Comparison of ENCODE assay signal across 29 mouse cellular contexts in genomic region chr2:122217075-122217474, GRCm38 (mm10). TPM values are rescaled to one million over a fixed set of nuclear protein-coding genes. Genes with fewer than 3 reads are reported as not detected.
A peak's percentile ranks its signal among the peaks of the same experiment; 100 is the strongest.
DNase-seq lines count a peak whose midpoint lies in the region; ATAC-seq and TF ChIP-seq lines count a peak whose summit lies in the region.
"Not testable (repeated sequence)": the region's sequence is repeated elsewhere in the genome, so short reads cannot be mapped to it uniquely, and the experiment has no call there.
"Had no signal": no experiment of that assay in that cellular context is flagged by ENCODE, and none has a peak within 500 bp of the region (broad histone marks: within the 10 kb centered on the region; RNA-seq: fewer than 3 reads in every experiment).

No protein-coding gene starts in this region.

- not testable (repeated sequence) for H3K36me3 ChIP-seq in ES-Bruce4 (ENCODE audit: control insufficient read depth, insufficient read depth, low read length, poor library complexity, severe bottlenecking); intestine, embryonic 16.5 days (ENCODE audit: control insufficient read depth, insufficient read depth, low read length); liver, embryonic 11.5 days (ENCODE audit: control insufficient read depth, insufficient read depth, low read length); liver, embryonic 14.5 days (replicated peaks; ENCODE audit: control insufficient read depth, insufficient read depth, low read depth); liver, postnatal 0 days (replicated peaks; ENCODE audit: insufficient read depth, low read length)

- H3K27me3 ChIP-seq in ES-Bruce4 (ENCODE audit: control insufficient read depth, insufficient read depth, low read length, poor library complexity, severe bottlenecking); intestine, embryonic 16.5 days (replicated peaks; ENCODE audit: control insufficient read depth, insufficient read depth, low read length); liver, embryonic 11.5 days (replicated peaks; ENCODE audit: control insufficient read depth, insufficient read depth, low read length); liver, embryonic 14.5 days (ENCODE audit: control insufficient read depth, insufficient read depth, low read length); liver, postnatal 0 days (ENCODE audit: insufficient read depth, low read length): not testable (repeated sequence)

- not testable (repeated sequence) for TF ChIP-seq CTCF in ES-Bruce4 (IDR thresholded peaks at IDR 0.05; ENCODE audit: low read depth, low read length); liver, embryonic 14.5 days (IDR thresholded peaks at IDR 0.05; ENCODE audit: low read depth); liver, postnatal 0 days (IDR thresholded peaks at IDR 0.05; ENCODE audit: low read depth)

- peak; percentile 74 for ATAC-seq in erythroblast, adult 5-6 weeks (replicated peaks; ENCODE audit: low FRiP score, poor library complexity, severe bottlenecking)
- ATAC-seq in intestine, embryonic 16.5 days = peak; percentile 47; the same call in 1 of the 2 replicates
- peak; percentile 89 for ATAC-seq in liver, embryonic 11.5 days (replicated peaks; ENCODE audit: low FRiP score)
- ATAC-seq in liver, embryonic 14.5 days (ENCODE audit: insufficient read depth) = peak; percentile 89
- peak; percentile 79 for ATAC-seq in liver, postnatal 0 days

- TF ChIP-seq EP300 in ES-Bruce4 (IDR thresholded peaks at IDR 0.05; ENCODE audit: insufficient read depth, low read depth, low read length) = not testable (repeated sequence)
- TF ChIP-seq EP300 in liver, embryonic 14.5 days (IDR thresholded peaks at IDR 0.05; ENCODE audit: low read depth) = peak; percentile 86
- peak; percentile 84 for TF ChIP-seq EP300 in liver, postnatal 0 days (IDR thresholded peaks at IDR 0.05; ENCODE audit: low read depth)

- 78% methylated on average over 4 of the region's 4 CpGs for WGBS in intestine, embryonic 16.5 days
- WGBS in liver, embryonic 11.5 days = 48% methylated on average over 4 of the region's 4 CpGs
- 29% methylated on average over 4 of the region's 4 CpGs for WGBS in liver, embryonic 14.5 days (ENCODE audit: insufficient replicate concordance)
- WGBS in liver, postnatal 0 days (ENCODE audit: insufficient replicate concordance) = 64% methylated on average over 4 of the region's 4 CpGs

- H3K4me2 ChIP-seq in intestine, embryonic 16.5 days (ENCODE audit: low read depth, low read length); liver, embryonic 11.5 days; liver, embryonic 14.5 days (ENCODE audit: low read depth); liver, postnatal 0 days (ENCODE audit: low read depth, low read length): not testable (repeated sequence)

- TF ChIP-seq POLR2A in ES-Bruce4 (IDR thresholded peaks at IDR 0.05; ENCODE audit: insufficient read depth, low read length) = not testable (repeated sequence)

- H3K27ac ChIP-seq in ES-Bruce4 (ENCODE audit: insufficient read depth, low read length) = peak overlapping the region; percentile 71
- not testable (repeated sequence) for H3K27ac ChIP-seq in intestine, embryonic 16.5 days (ENCODE audit: low read length); liver, embryonic 14.5 days; liver, postnatal 0 days (ENCODE audit: low read depth)
- 0 out of 2 replicates have a peak overlapping the region, but pooled peaks have one; percentile 13 for H3K27ac ChIP-seq in liver, embryonic 11.5 days (ENCODE audit: low read depth, low read length)

- not testable (repeated sequence) for DNase-seq in liver, embryonic 11.5 days (ENCODE audit: low spot score); liver, embryonic 14.5 days (ENCODE audit: low read depth in 3 of 3, low spot score in 3 of 3); liver, postnatal 0 days

- peaks cover 11% of the 10 kb centered on the region; the same call in 1 of the 2 replicates for H3K9me3 ChIP-seq in ES-Bruce4 (replicated peaks; ENCODE audit: control insufficient read depth, insufficient read depth, low read length, poor library complexity, severe bottlenecking)
- H3K9me3 ChIP-seq in intestine, embryonic 16.5 days (ENCODE audit: control insufficient read depth, low read length); liver, embryonic 11.5 days (ENCODE audit: control insufficient read depth, low read length); liver, embryonic 14.5 days (ENCODE audit: control insufficient read depth, low read length); liver, postnatal 0 days (ENCODE audit: low read length): not testable (repeated sequence)

- H3K4me3 ChIP-seq in ES-Bruce4 (ENCODE audit: low read depth, low read length); intestine, embryonic 16.5 days (ENCODE audit: low read length); liver, embryonic 11.5 days (ENCODE audit: low read depth, low read length); liver, embryonic 14.5 days (ENCODE audit: insufficient read depth in 1 of 2, low read depth in 2 of 2, low read length in 2 of 2); liver, postnatal 0 days (ENCODE audit: low read depth, low read length): not testable (repeated sequence)

- not testable (repeated sequence) for H3K4me1 ChIP-seq in ES-Bruce4 (ENCODE audit: control insufficient read depth, insufficient read depth, low read length); intestine, embryonic 16.5 days (ENCODE audit: control insufficient read depth, insufficient read depth, low read length); liver, embryonic 11.5 days (replicated peaks; ENCODE audit: control insufficient read depth, insufficient read depth, low read length); liver, postnatal 0 days (ENCODE audit: insufficient read depth)
- peaks cover 20 to 22% of the 10 kb centered on the region in 2 experiments for H3K4me1 ChIP-seq in liver, embryonic 14.5 days (replicated peaks; ENCODE audit: control insufficient read depth in 2 of 2, insufficient read depth in 2 of 2, low read length in 1 of 2)

- H3K9ac ChIP-seq in ES-Bruce4 (ENCODE audit: low read depth, poor library complexity, severe bottlenecking); intestine, embryonic 16.5 days (ENCODE audit: low read depth, low read length); liver, embryonic 11.5 days (ENCODE audit: low read depth, low read length); liver, embryonic 14.5 days (replicated peaks); liver, postnatal 0 days (replicated peaks): not testable (repeated sequence)

RNA-seq across cellular contexts. Expression of gene Sord, which starts 17.5 kb away (rescaled TPM):
- polyA plus RNA-seq in ES-Bruce4 (2011; ENCODE audit: insufficient read depth, insufficient read length, low read depth, missing spikeins) = 30.0 and 30.5 TPM in 2 replicates
- 14.6 and 18.8 TPM in 2 replicates for total RNA-seq in erythroblast, adult 5-6 weeks (2015; ENCODE audit: low replicate concordance)
- total RNA-seq in erythroblast, adult 5-6 weeks (2017; ENCODE audit: low replicate concordance) = 15.3 and 18.7 TPM in 2 replicates
- 90.2 and 104 TPM in 2 replicates for polyA plus RNA-seq in intestine, embryonic 16.5 days (2015; fragmentation: Nextera tagmentation; extraction: Ambion mirVana)
- 172 and 180 TPM in 2 replicates for polyA plus RNA-seq in liver, embryonic 11.5 days (2014; fragmentation: Nextera tagmentation; extraction: Ambion mirVana)
- 47.6 and 68.4 TPM in 2 replicates for polyA plus RNA-seq in liver, embryonic 14.5 days (2012; rRNA removed)
- 146 and 160 TPM in 2 replicates for polyA plus RNA-seq in liver, embryonic 14.5 days (2014; fragmentation: Nextera tagmentation; extraction: Ambion mirVana)
- polyA plus RNA-seq in liver, postnatal 0 days (2015; fragmentation: Nextera tagmentation; extraction: Ambion mirVana) = 294 and 325 TPM in 2 replicates

RNA-seq across cellular contexts. Expression of gene Terb2, which starts 31.0 kb away (rescaled TPM):
- polyA plus RNA-seq in ES-Bruce4 (2011; ENCODE audit: insufficient read depth, insufficient read length, low read depth, missing spikeins) = 0.43 and 0.60 TPM in 2 replicates
- not detected in 2 replicates for total RNA-seq in erythroblast, adult 5-6 weeks (2015; ENCODE audit: low replicate concordance)
- total RNA-seq in erythroblast, adult 5-6 weeks (2017; ENCODE audit: low replicate concordance) = not detected in 2 replicates
- polyA plus RNA-seq in intestine, embryonic 16.5 days (2015; fragmentation: Nextera tagmentation; extraction: Ambion mirVana) = not detected in 2 replicates
- polyA plus RNA-seq in liver, embryonic 11.5 days (2014; fragmentation: Nextera tagmentation; extraction: Ambion mirVana) = not detected in 2 replicates
- not detected in 2 replicates for polyA plus RNA-seq in liver, embryonic 14.5 days (2012; rRNA removed)
- not detected in 2 replicates for polyA plus RNA-seq in liver, embryonic 14.5 days (2014; fragmentation: Nextera tagmentation; extraction: Ambion mirVana)
- not detected in 2 replicates for polyA plus RNA-seq in liver, postnatal 0 days (2015; fragmentation: Nextera tagmentation; extraction: Ambion mirVana)
- total RNA-seq: adrenal gland, adult 2 months; adrenal gland, postnatal 14 days; adrenal gland, postnatal 4 days; forebrain, postnatal 0 days; G1E; gastrocnemius, adult 2 months; gastrocnemius, postnatal 14 days; gastrocnemius, postnatal 4 days; heart, adult 8-10 months; heart, postnatal 25 days; hematopoietic stem cell, adult 5-6 weeks had no signal
- polyA plus RNA-seq: adrenal gland, adult 2 months; cerebellum, adult 2 months; cortical plate, adult 2 months; embryonic facial prominence, embryonic 10.5 days; embryonic facial prominence, embryonic 13.5 days; forebrain, embryonic 11.5 days; forebrain, embryonic 14.5 days; forebrain, postnatal 0 days; frontal cortex, adult 2 months; G1E; heart, embryonic 11.5 days; heart, embryonic 14.5 days; heart, postnatal 0 days; hindbrain, embryonic 12.5 days had no signal

RNA-seq across cellular contexts. Expression of gene Patl2, which starts 31.1 kb away (rescaled TPM):
- polyA plus RNA-seq in ES-Bruce4 (2011; ENCODE audit: insufficient read depth, insufficient read length, low read depth, missing spikeins) = 2.5 and 3.1 TPM in 2 replicates
- total RNA-seq in erythroblast, adult 5-6 weeks (2015; ENCODE audit: low replicate concordance) = not detected in 2 replicates
- not detected in 2 replicates for total RNA-seq in erythroblast, adult 5-6 weeks (2017; ENCODE audit: low replicate concordance)
- 0.07 TPM in 1 of 2 replicates, not detected in the other for polyA plus RNA-seq in intestine, embryonic 16.5 days (2015; fragmentation: Nextera tagmentation; extraction: Ambion mirVana)
- polyA plus RNA-seq in liver, embryonic 11.5 days (2014; fragmentation: Nextera tagmentation; extraction: Ambion mirVana) = 0.15 TPM in 1 of 2 replicates, not detected in the other
- polyA plus RNA-seq in liver, embryonic 14.5 days (2012; rRNA removed) = 0.01 and 0.04 TPM in 2 replicates
- polyA plus RNA-seq in liver, embryonic 14.5 days (2014; fragmentation: Nextera tagmentation; extraction: Ambion mirVana) = 0.11 TPM in 1 of 2 replicates, not detected in the other
- 0.14 and 0.18 TPM in 2 replicates for polyA plus RNA-seq in liver, postnatal 0 days (2015; fragmentation: Nextera tagmentation; extraction: Ambion mirVana)
- total RNA-seq: adrenal gland, adult 2 months; forebrain, postnatal 0 days; gastrocnemius, adult 2 months; gastrocnemius, postnatal 14 days; gastrocnemius, postnatal 4 days; heart, adult 8-10 months; heart, postnatal 25 days; hematopoietic stem cell, adult 5-6 weeks had no signal
- polyA plus RNA-seq: adrenal gland, adult 2 months; embryonic facial prominence, embryonic 13.5 days; forebrain, embryonic 11.5 days; forebrain, embryonic 14.5 days; forebrain, postnatal 0 days; heart, embryonic 11.5 days; heart, embryonic 14.5 days; hindbrain, embryonic 12.5 days; hindbrain, embryonic 15.5 days had no signal

RNA-seq across cellular contexts. Expression of gene Trim69, which starts 56.6 kb away (rescaled TPM):
- polyA plus RNA-seq in ES-Bruce4 (2011; ENCODE audit: insufficient read depth, insufficient read length, low read depth, missing spikeins) = 0.43 TPM in 1 of 2 replicates, not detected in the other
- not detected in 2 replicates for total RNA-seq in erythroblast, adult 5-6 weeks (2015; ENCODE audit: low replicate concordance)
- total RNA-seq in erythroblast, adult 5-6 weeks (2017; ENCODE audit: low replicate concordance) = not detected in 2 replicates
- polyA plus RNA-seq in intestine, embryonic 16.5 days (2015; fragmentation: Nextera tagmentation; extraction: Ambion mirVana) = not detected in 2 replicates
- polyA plus RNA-seq in liver, embryonic 11.5 days (2014; fragmentation: Nextera tagmentation; extraction: Ambion mirVana) = 0.17 TPM in 1 of 2 replicates, not detected in the other
- polyA plus RNA-seq in liver, embryonic 14.5 days (2012; rRNA removed) = 0.08 TPM in 1 of 2 replicates, not detected in the other
- not detected in 2 replicates for polyA plus RNA-seq in liver, embryonic 14.5 days (2014; fragmentation: Nextera tagmentation; extraction: Ambion mirVana)
- polyA plus RNA-seq in liver, postnatal 0 days (2015; fragmentation: Nextera tagmentation; extraction: Ambion mirVana) = not detected in 2 replicates
- total RNA-seq: adrenal gland, adult 2 months; adrenal gland, postnatal 14 days; adrenal gland, postnatal 4 days; forebrain, postnatal 0 days; G1E; gastrocnemius, adult 2 months; gastrocnemius, postnatal 14 days; gastrocnemius, postnatal 4 days; heart, postnatal 25 days; hematopoietic stem cell, adult 5-6 weeks had no signal
- polyA plus RNA-seq: adrenal gland, adult 2 months; cerebellum, adult 2 months; cortical plate, adult 2 months; embryonic facial prominence, embryonic 10.5 days; embryonic facial prominence, embryonic 13.5 days; forebrain, embryonic 11.5 days; forebrain, embryonic 14.5 days; forebrain, postnatal 0 days; G1E; heart, postnatal 0 days; hindbrain, embryonic 12.5 days; hindbrain, embryonic 15.5 days had no signal
